Mouse (Mus musculus) liver, embryonic 14.5 days (tissue): ENCODE measurements around the gene Pde4b.

Experiments used
- CTCF ChIP-seq: IDR thresholded peaks from 2 replicates; pipeline ENCODE4 v1.5.1; 2016; ENCODE audit warnings: antibody characterized with exemption, low read depth, control low read depth
- EP300 ChIP-seq: IDR thresholded peaks from 2 replicates; pipeline ENCODE4 v1.6.1; 2016; ENCODE audit warnings: antibody characterized with exemption, low read depth

DNA sequence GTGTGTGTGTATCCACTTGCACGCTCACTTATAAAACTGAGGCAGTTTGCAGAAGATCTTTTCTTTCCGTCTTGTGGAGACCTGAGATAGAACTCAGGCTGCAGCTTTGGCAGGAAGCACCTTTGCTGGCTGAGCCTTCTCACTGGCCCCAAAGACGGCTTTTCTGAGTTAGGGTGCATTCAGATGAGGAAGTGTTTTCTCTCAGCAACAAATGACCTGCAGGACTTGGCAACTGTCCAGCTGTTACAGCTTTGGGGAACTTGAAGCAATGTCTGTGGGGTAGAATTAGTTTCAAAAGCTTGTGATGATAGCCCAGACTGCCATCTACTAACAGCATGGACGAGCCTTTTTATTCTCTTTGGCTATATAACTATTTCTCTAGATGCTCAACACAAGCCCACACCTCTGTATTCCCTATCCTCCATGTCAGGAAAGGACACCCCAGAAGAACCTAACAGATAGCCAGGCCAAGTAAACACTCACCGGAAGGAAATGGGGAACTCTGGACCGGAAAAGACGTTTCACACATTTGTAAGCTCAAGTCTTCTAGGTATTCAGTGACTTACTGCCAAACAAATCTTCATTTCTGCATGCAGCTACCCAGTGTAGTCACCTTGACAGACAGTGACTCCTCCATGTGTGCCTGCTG lies 429.8 kb downstream of the Pde4b start:
- TF ChIP-seq CTCF (no peak), EP300 (no peak)
